Mouse (Mus musculus) stomach, embryonic 15.5 days (tissue): Measurements from ENCODE around the gene Insr. TPM values are rescaled to one million over a fixed set of nuclear protein-coding genes. Genes with fewer than 3 reads are reported as not detected.

Experiments used
- ATAC-seq: fragments of 200-750 bp; cut with Nextera tagmentation; 2 replicates; pipeline ENCODE4 v1.8.0; 2017; ENCODE audit warnings: low read depth, moderate number of reproducible peaks, moderate TSS enrichment; ENCODE audit not compliant: insufficient read depth, low FRiP score
- H3K27ac ChIP-seq: fragments of 300-500 bp; sonication (generic); 2 replicates; pipeline ENCODE4 v1.5.1; 2015; ENCODE audit warnings: mild to moderate bottlenecking, inconsistent platforms
- H3K27me3 ChIP-seq: fragments of 300-500 bp; sonication (generic); replicated peaks from 2 replicates; pipeline ENCODE4 v1.6.1; 2015; ENCODE audit warnings: inconsistent platforms
- H3K36me3 ChIP-seq: fragments of 300-500 bp; sonication (generic); 2 replicates; pipeline ENCODE4 v1.6.1; 2015; ENCODE audit warnings: inconsistent platforms
- H3K4me1 ChIP-seq: fragments of 300-500 bp; sonication (generic); 2 replicates; pipeline ENCODE4 v1.6.1; 2015; ENCODE audit warnings: inconsistent platforms
- H3K4me2 ChIP-seq: fragments of 300-500 bp; sonication (generic); 2 replicates; pipeline ENCODE4 v1.6.1; 2015; ENCODE audit warnings: mild to moderate bottlenecking, inconsistent platforms
- H3K4me3 ChIP-seq: fragments of 300-500 bp; sonication (generic); replicated peaks from 2 replicates; pipeline ENCODE4 v1.5.1; 2015; ENCODE audit warnings: inconsistent platforms
- H3K9ac ChIP-seq: fragments of 300-500 bp; sonication (generic); 2 replicates; pipeline ENCODE4 v1.6.1; 2015; ENCODE audit warnings: inconsistent platforms
- H3K9me3 ChIP-seq: fragments of 300-500 bp; sonication (generic); 2 replicates; pipeline ENCODE4 v1.6.1; 2016; ENCODE audit warnings: inconsistent platforms
- WGBS: fragments of 180-500 bp; shearing (Covaris S2); methylation state at CpG from one replicate; pipeline ENCODE4 v1.1.7; 2015; 5-methylcytosine and 5-hydroxymethylcytosine counted together
- polyA plus RNA-seq: library from polyadenylated mRNA; unstranded; fragments of >200 nt; fragmentation: Nextera tagmentation; extraction: Ambion mirVana; gene quantifications from 2 replicates; pipeline ENCODE4 v1.2.1, GENCODE M21; 2015

Insr gene
- polyA plus RNA-seq, 1 experiment from 2014 or later = 40.2 TPM

GRCm38 (mm10) chr8:3249886-3250285, 29.5 kb downstream of the Insr start:
- Histone ChIP-seq H3K36me3 (0 out of 2 replicates have a peak, but pooled peaks cover 3% of the 10 kb centered on the region), H3K4me2 (no peak overlapping the region), H3K27me3 (no peaks in the 10 kb centered on the region), H3K27ac (no peak overlapping the region), H3K9me3 (no peaks in the 10 kb centered on the region), H3K4me3 (no peak overlapping the region), H3K4me1 (peaks cover 11% of the 10 kb centered on the region; the same call in 1 of the 2 replicates), H3K9ac (no peak overlapping the region)
- ATAC-seq = no peak
- 77% methylated on average over 2 of the region's 2 CpGs for WGBS

GRCm38 (mm10) chr8:3248704-3249103, 30.7 kb downstream of the Insr start:
- peaks cover 11% of the 10 kb centered on the region; the same call in 1 of the 2 replicates for H3K4me1 ChIP-seq
- no peak overlapping the region for H3K4me3 ChIP-seq
- no peak overlapping the region for H3K9ac ChIP-seq
- no peak for ATAC-seq
- H3K4me2 ChIP-seq = no peak overlapping the region
- no peaks in the 10 kb centered on the region for H3K27me3 ChIP-seq
- WGBS = 86% methylated on average over 5 of the region's 5 CpGs
- no peak overlapping the region for H3K27ac ChIP-seq
- H3K36me3 ChIP-seq = 0 out of 2 replicates have a peak, but pooled peaks cover 3% of the 10 kb centered on the region
- no peaks in the 10 kb centered on the region for H3K9me3 ChIP-seq

- no peak for ATAC-seq
- 0 out of 2 replicates have a peak, but pooled peaks cover 3% of the 10 kb centered on the region for H3K36me3 ChIP-seq
- no peak overlapping the region for H3K27ac ChIP-seq
- H3K4me2 ChIP-seq = no peak overlapping the region
- H3K27me3 ChIP-seq = no peaks in the 10 kb centered on the region
- H3K4me3 ChIP-seq = no peak overlapping the region
- no peaks in the 10 kb centered on the region for H3K9me3 ChIP-seq
- H3K9ac ChIP-seq = no peak overlapping the region
- 54% methylated on average over 1 of the region's 1 CpGs for WGBS
- H3K4me1 ChIP-seq = peaks cover 8% of the 10 kb centered on the region; the same call in 1 of the 2 replicates
These were observed 32.3 kb downstream of the Insr start for GRCm38 (mm10) chr8:3247129-3247528.

- Histone ChIP-seq H3K4me1 (no peaks in the 10 kb centered on the region), H3K36me3 (0 out of 2 replicates have a peak, but pooled peaks cover 3% of the 10 kb centered on the region), H3K27me3 (no peaks in the 10 kb centered on the region), H3K4me2 (no peak overlapping the region), H3K27ac (no peak overlapping the region), H3K9me3 (no peaks in the 10 kb centered on the region), H3K4me3 (no peak overlapping the region), H3K9ac (no peak overlapping the region)
- 91% methylated on average over 4 of the region's 4 CpGs for WGBS
- no peak for ATAC-seq
These were observed 36.2 kb downstream of the Insr start for GRCm38 (mm10) chr8:3243229-3243628.

- ATAC-seq = no peak
- Histone ChIP-seq H3K36me3 (no peaks in the 10 kb centered on the region), H3K4me2 (no peak overlapping the region), H3K27me3 (no peaks in the 10 kb centered on the region), H3K4me3 (no peak overlapping the region), H3K9ac (no peak overlapping the region), H3K27ac (no peak overlapping the region), H3K9me3 (no peaks in the 10 kb centered on the region), H3K4me1 (no peaks in the 10 kb centered on the region)
- 97% methylated on average over 3 of the region's 3 CpGs for WGBS
These were observed 38.7 kb downstream of the Insr start for GRCm38 (mm10) chr8:3240725-3241124.

- no peak overlapping the region for H3K4me3 ChIP-seq
- ATAC-seq = no peak
- no peaks in the 10 kb centered on the region for H3K36me3 ChIP-seq
- no peak overlapping the region for H3K4me2 ChIP-seq
- no peak overlapping the region for H3K27ac ChIP-seq
- H3K9ac ChIP-seq = no peak overlapping the region
- no peaks in the 10 kb centered on the region for H3K9me3 ChIP-seq
- no peaks in the 10 kb centered on the region for H3K27me3 ChIP-seq
- H3K4me1 ChIP-seq = no peaks in the 10 kb centered on the region
- WGBS = 69% methylated on average over 3 of the region's 3 CpGs
These were observed 39.8 kb downstream of the Insr start for GRCm38 (mm10) chr8:3239641-3240040.

GRCm38 (mm10) chr8:3238792-3239191, 40.6 kb downstream of the Insr start:
- Histone ChIP-seq H3K4me2 (no peak overlapping the region), H3K27ac (no peak overlapping the region), H3K4me1 (no peaks in the 10 kb centered on the region), H3K36me3 (no peaks in the 10 kb centered on the region), H3K4me3 (no peak overlapping the region), H3K9ac (no peak overlapping the region), H3K9me3 (no peaks in the 10 kb centered on the region), H3K27me3 (no peaks in the 10 kb centered on the region)
- WGBS = 80% methylated on average over 3 of the region's 3 CpGs
- no peak for ATAC-seq

GRCm38 (mm10) chr8:3237319-3237718, 42.1 kb downstream of the Insr start:
- ATAC-seq = no peak
- H3K4me3 ChIP-seq = no peak overlapping the region
- H3K27ac ChIP-seq = no peak overlapping the region
- 51% methylated on average over 5 of the region's 5 CpGs for WGBS
- no peaks in the 10 kb centered on the region for H3K27me3 ChIP-seq
- H3K9me3 ChIP-seq = no peaks in the 10 kb centered on the region
- H3K9ac ChIP-seq = no peak overlapping the region
- no peak overlapping the region for H3K4me2 ChIP-seq
- H3K36me3 ChIP-seq = no peaks in the 10 kb centered on the region
- H3K4me1 ChIP-seq = no peaks in the 10 kb centered on the region

- no peak overlapping the region for H3K4me2 ChIP-seq
- no peaks in the 10 kb centered on the region for H3K27me3 ChIP-seq
- no peaks in the 10 kb centered on the region for H3K4me1 ChIP-seq
- no peak overlapping the region for H3K27ac ChIP-seq
- H3K4me3 ChIP-seq = no peak overlapping the region
- 62% methylated on average over 3 of the region's 3 CpGs for WGBS
- H3K9ac ChIP-seq = no peak overlapping the region
- H3K9me3 ChIP-seq = no peaks in the 10 kb centered on the region
- H3K36me3 ChIP-seq = no peaks in the 10 kb centered on the region
- ATAC-seq = no peak
These were observed 43.1 kb downstream of the Insr start for GRCm38 (mm10) chr8:3236277-3236676.

GRCm38 (mm10) chr8:3234569-3234968, 44.8 kb downstream of the Insr start:
- Histone ChIP-seq H3K9ac (no peak overlapping the region), H3K4me2 (no peak overlapping the region), H3K36me3 (no peaks in the 10 kb centered on the region), H3K4me1 (no peaks in the 10 kb centered on the region), H3K27me3 (no peaks in the 10 kb centered on the region), H3K27ac (no peak overlapping the region), H3K9me3 (no peaks in the 10 kb centered on the region), H3K4me3 (no peak overlapping the region)
- 81% methylated on average over 3 of the region's 3 CpGs for WGBS
- no peak for ATAC-seq

- Histone ChIP-seq H3K9me3 (no peaks in the 10 kb centered on the region), H3K27ac (no peak overlapping the region), H3K4me2 (no peak overlapping the region), H3K9ac (no peak overlapping the region), H3K36me3 (no peaks in the 10 kb centered on the region), H3K4me3 (no peak overlapping the region), H3K27me3 (no peaks in the 10 kb centered on the region), H3K4me1 (no peaks in the 10 kb centered on the region)
- 88% methylated on average over 2 of the region's 2 CpGs for WGBS
- ATAC-seq = no peak
These were observed 46.8 kb downstream of the Insr start for GRCm38 (mm10) chr8:3232601-3233000.

- 0 out of 2 replicates have a peak, but pooled peaks have one; percentile 68 for ATAC-seq
- H3K36me3 ChIP-seq = no peaks in the 10 kb centered on the region
- no peak overlapping the region for H3K9ac ChIP-seq
- 50% methylated on average over 10 of the region's 10 CpGs for WGBS
- H3K27me3 ChIP-seq = no peaks in the 10 kb centered on the region
- H3K27ac ChIP-seq = no peak overlapping the region
- no peak overlapping the region for H3K4me3 ChIP-seq
- no peaks in the 10 kb centered on the region for H3K4me1 ChIP-seq
- no peaks in the 10 kb centered on the region for H3K9me3 ChIP-seq
- H3K4me2 ChIP-seq = no peak overlapping the region
These were observed 49.0 kb downstream of the Insr start for GRCm38 (mm10) chr8:3230118-3231060.
